Mouse (Mus musculus) left cerebral cortex, adult 11 months (tissue): ENCODE results near the gene Sec23ip.
A peak's percentile ranks its signal among the peaks of the same experiment; 100 is the strongest.

Source experiments
- DNase-seq: peaks from one replicate; pipeline ENCODE4 v3.0.0; 2022; ENCODE audit warnings: low spot score

Gene Sec23ip

GRCm38 (mm10) chr7:128779305-128779704 is 34.6 kb downstream of the Sec23ip start:
- peak; percentile 33 for DNase-seq

- DNase-seq, result no peak
Measured at GRCm38 (mm10) chr7:128781846-128782245, 37.1 kb downstream of the Sec23ip start.

- DNase-seq, result no peak
Measured at GRCm38 (mm10) chr7:128790045-128790444, 45.3 kb downstream of the Sec23ip start.

- DNase-seq, result no peak
Measured at GRCm38 (mm10) chr7:128793464-128793863, 48.7 kb downstream of the Sec23ip start.

GRCm38 (mm10) chr7:128824986-128825563 is 80.3 kb downstream of the Sec23ip start:
- DNase-seq, result no peak

GRCm38 (mm10) chr7:128832455-128833081 is 87.8 kb downstream of the Sec23ip start:
- no peak for DNase-seq

GRCm38 (mm10) chr7:128833196-128833595 is 88.5 kb downstream of the Sec23ip start:
- no peak for DNase-seq
